Mouse (Mus musculus): ENCODE measurements at regions not wholly inside any gene's neighbourhood (a gene's known extent, or its start where the extent isn't known, plus 50 kb on each side); places are given as distances from the start of the nearest gene placed in this dataset.

DNA sequence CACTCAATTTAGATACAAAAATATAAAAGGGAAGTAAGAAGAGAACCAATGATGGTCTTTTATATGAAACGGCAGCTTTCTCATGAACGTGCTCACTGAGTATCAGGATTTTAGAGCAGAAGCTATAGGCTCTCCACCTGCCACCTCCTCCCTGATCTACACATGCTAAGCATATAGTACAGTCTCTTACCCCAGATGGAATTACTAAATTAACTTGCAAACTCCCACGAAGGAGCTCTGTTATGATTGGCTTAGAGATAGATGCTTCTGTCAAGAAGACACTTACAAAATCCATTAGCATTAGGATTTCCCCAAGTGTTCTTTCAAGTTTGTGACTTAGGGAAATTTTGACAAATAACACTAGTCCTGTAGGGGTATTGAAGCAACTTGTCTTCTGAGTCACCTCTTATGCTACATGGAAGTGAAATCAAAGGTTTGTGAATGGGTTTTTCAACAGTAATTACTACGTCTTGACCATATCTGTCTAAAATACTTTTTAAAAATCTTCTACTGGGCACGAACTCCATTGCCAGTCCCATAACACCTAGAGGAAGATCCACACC lies 60.6 kb downstream of the Crygs start:
- DNase-seq (ENCODE audit: low spot score in 2 of 2): no peak

DNA sequence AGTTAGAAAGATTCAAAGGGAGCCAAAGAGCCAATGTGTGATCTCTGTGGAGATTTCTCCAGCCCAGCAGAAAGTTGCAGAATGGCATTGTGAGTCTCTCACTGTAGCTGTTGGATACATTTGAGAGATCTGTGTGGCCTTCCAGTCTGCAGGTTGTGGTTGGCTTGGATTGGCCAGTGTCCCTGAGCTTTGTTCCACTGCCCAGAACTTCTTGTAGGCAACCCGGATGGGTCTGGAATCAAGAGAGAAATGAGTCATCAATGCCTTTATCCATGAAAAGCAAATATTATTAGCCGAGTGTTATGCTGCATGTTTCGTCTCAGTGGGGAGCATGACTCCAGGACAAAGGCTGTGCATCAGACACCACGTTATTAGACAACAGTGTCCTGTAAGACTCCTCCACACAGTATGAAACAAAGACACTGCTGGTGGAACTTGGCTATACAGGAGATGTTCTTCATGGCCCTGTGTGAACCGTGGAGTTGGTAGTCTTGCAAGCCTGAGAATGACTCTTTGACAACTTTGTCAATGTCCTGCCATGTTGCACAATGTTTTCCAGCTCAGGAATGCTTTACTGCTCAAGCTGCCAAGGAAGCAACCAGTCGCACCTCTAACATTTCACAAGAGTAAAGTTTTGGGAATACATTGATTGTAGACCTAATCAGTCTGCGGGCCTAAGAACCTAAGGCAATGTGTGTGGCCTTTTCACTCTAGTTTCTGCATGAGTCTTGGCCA lies 67.1 kb downstream of the Crygs start:
- no peak for DNase-seq (ENCODE audit: low spot score in 2 of 2)

DNA sequence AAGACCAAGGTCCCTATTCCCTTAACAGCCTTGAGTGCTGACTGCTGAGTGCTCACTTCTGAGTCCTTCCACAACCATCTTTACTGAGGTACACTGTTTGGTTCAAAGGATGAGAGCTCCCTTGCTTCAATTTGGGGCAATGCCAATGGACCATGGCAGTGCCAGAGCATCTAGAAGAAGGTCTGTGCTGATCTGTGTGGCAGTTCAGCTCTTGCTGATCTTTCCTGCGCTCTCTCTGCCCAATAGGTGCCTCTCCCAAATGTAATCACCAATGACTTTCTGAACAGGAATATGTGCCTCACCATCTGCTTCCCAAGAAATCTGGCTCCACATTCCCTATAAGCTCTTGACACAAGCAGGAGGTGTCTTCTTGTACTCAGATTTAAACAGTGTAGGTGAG lies 67.9 kb downstream of the Crygs start:
- DNase-seq (ENCODE audit: low spot score in 2 of 2): no peak

DNA sequence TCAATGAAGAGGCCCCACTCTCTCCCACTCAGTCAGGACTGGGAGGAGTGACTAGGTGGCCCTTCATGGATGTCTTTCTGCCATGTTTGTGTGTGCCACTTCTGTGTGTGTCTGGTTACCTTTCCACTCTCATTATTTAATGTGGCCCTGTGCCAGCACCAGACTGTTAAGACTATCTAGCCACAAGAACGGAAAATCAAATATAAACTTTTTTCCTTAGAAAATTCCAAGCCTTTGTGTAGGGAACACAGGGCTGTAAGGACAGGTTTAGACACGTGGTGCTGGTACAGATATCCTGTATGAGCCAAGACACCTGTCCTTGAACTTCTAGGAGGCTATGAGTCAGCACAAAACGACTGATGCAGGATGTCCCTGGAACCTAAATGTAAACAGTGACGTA lies 69.9 kb downstream of the Crygs start:
- no peak for DNase-seq (ENCODE audit: low spot score in 2 of 2)

DNA sequence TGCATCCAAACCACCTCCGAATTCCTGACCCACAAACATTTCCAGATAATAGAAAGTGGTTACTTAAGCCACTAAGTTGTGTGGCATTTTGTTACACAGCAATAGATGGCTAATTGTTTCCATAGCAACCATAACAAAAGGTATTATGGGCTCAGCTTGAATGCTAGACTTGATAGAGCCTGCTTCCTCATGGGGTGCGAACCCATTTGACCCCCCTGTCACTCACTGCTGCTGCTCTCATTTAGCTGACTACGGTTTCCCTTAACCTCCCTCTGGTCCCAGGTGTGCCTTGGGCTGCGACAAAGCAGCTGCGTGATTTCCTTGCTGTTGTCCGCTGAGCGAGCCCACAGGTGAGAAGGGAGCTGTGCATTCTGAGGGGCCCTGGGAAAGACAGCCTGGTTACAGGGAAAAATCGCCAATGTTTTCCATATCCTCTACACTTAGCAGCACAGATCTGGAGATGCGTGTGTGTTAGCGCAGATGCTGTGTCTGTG lies 76.8 kb downstream of the Crygs start:
- DNase-seq (ENCODE audit: low spot score in 2 of 2): no peak

DNA sequence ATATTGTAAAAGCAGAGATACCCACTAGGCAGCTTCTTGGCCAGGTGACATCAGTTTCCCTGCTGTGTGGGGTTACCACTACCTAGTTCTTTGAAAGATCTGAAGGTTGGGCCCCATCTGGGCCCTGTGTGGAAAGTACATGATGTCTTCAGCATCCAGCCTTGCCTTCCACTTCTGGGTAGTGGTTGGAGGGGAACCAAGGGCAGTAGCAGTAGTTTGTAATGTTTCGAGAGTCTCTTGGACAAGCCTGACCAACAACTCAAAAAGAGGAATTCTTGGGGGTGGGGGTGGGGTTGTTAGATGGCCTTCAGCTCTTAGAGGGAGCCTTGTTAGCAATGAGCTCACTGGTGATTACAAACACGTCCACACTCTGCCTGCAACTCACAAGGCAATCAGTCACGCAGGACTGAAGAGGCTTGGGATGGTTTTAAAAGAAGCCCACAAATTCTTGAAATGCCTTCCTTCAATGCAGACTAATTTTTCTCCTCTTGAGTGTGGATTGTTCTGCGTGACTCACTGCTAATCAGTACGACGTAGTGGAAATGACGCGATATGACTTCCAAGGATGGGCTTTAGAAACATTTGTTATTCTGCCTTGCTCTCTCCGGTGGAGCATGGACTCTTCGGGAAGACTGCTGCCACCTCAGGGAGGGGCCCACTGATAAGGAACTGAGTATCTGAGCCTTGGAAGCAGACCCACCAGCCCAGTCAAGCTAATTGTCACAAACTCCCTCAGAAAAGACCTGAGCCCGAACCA lies 76.9 kb upstream of the Dgkg start:
- DNase-seq (ENCODE audit: low spot score in 2 of 2): no peak

DNA sequence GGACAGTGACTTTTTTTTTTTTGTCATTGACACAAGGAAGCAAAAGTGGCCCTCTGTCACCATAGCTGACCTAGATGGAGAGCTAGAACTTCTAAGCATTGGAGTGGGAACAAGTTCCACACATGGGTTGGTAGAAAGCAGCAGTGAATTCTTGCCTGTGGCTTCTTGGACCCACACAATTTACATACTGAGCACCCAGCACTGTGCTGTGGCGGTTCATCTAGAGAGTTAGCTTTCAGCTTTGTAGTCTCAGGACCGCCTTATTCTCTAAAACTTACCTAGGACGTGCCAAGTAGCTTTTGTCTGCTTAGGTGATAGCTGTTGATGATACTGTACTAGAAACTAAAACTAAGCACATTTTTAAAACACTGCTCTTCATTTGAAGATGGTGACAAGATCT lies 72.1 kb upstream of the Dgkg start:
- no peak for DNase-seq (ENCODE audit: low spot score in 2 of 2)

DNA sequence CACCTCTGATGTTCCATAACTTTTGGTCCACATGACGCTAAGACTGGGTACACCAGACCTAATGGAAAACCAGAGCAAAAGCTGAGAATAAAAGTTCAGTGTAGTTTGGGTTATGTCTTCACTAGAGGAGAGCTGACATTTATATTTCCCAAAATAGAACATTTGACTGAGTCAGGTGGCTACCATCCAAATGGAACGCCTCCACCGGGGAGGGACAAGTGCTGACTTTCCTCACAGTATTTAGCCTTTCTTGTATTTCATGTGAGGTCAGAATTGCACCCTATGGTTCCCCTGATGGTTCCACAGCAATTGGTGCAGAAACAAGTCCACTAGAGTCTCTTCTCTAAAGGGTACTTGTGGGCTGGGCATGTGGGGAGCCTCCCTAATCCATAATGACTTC lies 68.2 kb upstream of the Dgkg start:
- peak; percentile 24 to 31 for DNase-seq (ENCODE audit: low spot score in 2 of 2)

DNA sequence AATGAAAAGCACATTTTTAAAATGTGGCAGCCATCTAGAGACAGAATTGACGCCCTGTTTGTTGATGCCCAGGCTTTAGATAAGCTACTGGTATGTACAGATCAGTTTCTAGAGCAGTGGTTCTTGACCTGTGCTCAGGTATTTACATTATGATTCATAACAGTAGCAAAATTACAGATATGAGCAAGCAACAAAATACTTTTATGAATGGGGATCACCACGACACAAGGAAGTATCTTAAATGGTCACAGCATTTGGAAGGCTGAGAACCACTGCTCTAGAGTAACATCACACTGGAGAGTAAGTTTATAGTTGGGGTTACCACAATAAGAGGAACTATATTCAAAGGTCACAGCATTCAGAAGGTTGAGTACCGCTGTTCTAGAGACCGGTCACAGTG lies 66.3 kb upstream of the Dgkg start:
- DNase-seq (ENCODE audit: low spot score in 2 of 2): no peak

DNA sequence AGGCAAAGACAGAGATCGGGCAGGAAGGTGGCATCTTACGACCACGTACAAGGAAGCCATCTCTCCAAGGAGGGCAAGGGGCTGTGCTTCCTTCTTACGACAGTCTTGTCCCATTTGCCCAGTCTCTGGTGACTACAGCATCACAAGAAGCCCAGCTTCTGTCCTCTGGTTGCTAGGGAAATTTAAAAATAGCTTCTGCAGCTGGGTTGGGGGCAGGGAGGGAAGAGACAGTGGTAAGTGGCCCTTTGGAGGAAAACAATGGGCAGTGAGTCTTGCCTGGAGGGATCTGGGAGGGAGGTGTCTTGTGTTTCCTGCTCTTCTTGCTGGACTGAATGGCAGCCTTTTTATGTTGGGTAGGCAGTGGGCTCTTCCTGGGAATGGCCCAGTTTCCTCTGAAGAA lies 62.8 kb upstream of the Dgkg start:
- no peak for DNase-seq (ENCODE audit: low spot score in 2 of 2)

DNA sequence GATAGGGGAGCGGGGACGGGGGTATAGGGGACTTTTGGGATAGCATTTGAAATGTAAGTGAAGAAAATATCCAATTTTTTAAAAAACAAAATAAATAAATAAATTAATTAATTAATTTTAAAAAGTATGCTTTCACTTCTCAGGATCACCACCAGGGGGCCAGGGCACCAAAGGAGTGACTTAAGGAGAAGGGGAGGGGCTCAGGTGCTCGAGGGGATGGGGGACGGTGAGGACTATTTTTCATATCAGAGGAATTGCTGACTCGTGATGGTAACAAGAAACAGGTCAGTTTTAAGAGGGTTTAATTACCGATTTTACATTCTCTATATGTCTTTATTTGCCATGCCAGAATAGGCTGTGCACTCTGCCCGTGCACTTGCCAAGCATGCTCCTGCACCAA lies 62.3 kb upstream of the Dgkg start:
- no peak for DNase-seq (ENCODE audit: low spot score in 2 of 2)

DNA sequence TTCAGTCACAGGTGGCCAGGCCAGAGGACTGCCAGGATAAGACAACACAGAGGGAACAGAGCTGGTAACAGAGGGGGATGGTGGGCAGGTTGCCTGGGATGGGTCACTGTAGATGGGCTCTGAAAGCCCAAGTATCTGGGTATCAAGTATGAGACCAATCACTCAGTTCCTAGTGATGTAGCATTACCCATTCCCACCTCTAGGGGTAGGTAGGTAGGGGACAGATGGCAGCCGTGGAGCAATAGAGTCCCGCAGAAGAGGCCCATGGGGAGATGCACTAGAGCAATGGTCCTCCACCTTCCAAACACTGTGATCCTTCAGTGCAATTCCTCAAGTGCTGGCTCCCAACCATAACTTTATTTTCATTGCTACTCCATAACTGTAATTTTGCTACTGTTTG lies 60.4 kb upstream of the Dgkg start:
- DNase-seq (ENCODE audit: low spot score in 2 of 2): no peak

DNA sequence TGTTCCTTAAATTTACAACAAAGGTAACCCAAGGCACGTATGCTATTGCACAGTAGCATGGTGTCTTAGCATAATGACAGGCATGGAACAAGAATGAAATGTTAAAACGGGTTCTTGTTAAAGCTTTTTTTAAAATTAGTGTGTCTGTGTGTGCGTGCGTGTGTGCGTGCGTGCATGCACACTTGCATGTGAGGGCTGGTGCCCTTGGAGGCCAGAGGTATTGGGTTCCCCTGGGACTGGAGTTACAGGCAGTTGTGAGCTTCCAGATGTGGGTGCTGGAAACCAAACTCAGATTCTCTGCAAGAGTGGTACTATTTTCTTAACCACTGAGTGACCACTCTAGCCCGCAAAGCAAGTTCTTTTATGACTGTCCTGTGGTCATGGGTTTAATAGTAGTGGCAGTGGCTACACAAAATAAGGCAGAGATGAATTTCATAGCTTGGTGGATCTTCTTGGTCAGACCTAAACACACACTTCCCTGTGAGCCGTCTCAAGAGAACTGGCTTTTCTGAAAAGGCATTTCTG lies 59.3 kb upstream of the Dgkg start:
- DNase-seq (ENCODE audit: low spot score in 2 of 2): no peak

DNA sequence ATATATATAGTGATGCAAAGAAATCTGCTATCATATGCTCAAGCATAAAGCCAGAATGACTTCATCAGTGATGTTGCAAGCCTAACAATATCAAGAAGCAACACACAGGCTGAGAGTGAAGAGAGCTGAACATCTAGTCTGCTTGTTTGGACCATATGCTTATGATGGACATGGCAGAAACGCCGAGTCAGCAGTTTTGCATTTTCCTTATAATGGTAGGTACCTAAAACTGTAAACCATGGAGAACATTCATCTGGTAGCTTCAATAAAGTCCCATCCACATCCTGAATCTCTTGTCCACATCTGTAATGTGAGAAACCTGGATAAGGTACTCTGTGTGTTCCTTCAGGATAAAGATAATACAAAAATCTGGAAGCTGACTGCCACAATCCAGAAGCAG lies 57.3 kb upstream of the Dgkg start:
- DNase-seq (ENCODE audit: low spot score in 2 of 2): no peak

DNA sequence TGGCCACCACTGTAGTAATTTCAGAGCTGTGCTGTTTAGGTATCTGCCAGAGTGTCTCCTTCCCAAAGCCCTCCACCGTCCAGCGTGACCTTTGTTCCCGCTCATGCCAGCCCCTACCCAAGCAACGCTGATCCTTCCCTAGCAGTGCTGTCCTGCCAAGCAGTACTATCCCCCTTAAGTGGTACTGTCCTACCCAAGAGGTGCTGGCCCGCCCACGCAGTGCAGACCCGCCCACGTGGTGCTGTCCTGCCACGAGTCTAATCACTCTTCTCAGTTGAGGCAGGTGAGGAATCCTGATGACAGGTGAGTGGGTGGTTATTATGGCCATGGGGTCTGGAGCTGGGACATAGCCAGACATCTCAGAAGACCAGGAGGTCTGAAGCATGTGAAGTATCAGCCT lies 51.7 kb upstream of the Dgkg start:
- no peak for DNase-seq (ENCODE audit: low spot score in 2 of 2)

Measured in adrenal gland, adult 18-20 months (tissue).